Mouse (Mus musculus): ENCODE measurements around the gene Sept9. TPM values are rescaled to one million over a fixed set of nuclear protein-coding genes. Genes with fewer than 3 reads are reported as not detected.

The Sept9 gene
- polyA plus RNA-seq, 1 experiment from 2014 or later: 186 TPM

DNA sequence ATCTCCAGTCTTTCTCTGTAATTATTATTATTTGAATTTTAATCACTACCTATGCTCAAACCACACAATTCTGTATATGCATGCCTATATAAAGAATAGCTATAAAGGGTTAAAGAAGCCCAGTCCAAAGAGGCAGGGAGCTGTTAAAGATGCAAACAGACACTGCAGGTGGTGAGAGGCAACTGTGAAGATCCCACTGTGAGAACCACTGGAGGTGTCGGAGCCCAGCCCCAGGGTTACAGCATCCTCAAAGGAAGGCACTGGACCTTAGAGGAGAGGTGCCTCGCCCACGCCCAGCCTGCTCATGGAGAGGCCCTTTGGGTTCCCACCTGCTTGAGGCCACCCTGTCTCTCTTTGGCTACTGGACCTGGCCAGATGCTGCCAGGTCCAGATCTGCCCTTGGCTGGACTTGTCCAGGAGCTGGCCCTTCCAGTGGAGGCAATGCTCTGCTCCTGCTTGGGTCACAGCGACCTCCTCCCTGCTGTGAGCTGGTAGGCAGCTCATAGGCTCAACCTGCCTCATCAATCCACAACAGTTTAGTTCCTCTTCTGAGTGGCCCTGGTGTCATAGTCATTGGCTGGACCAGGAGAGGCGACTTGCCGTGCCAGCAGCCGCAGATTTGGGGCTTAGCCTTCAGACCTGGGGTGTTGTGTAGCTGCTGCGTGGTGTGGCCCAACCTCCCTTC is 45.7 kb downstream of the Sept9 start:
- no peak overlapping the region for H3K4me3 ChIP-seq
- H3K9me3 ChIP-seq: no peaks in the 10 kb centered on the region
- 47% methylated on average over 8 of the region's 8 CpGs for WGBS
- no peak overlapping the region for H3K27ac ChIP-seq
- peaks cover 43% of the 10 kb centered on the region for H3K4me1 ChIP-seq (replicated peaks)
- no peaks in the 10 kb centered on the region for H3K27me3 ChIP-seq (ENCODE audit: insufficient read depth, poor library complexity, severe bottlenecking)
- DNase-seq (ENCODE audit: low spot score): no peak
- no peaks in the 10 kb centered on the region for H3K36me3 ChIP-seq

DNA sequence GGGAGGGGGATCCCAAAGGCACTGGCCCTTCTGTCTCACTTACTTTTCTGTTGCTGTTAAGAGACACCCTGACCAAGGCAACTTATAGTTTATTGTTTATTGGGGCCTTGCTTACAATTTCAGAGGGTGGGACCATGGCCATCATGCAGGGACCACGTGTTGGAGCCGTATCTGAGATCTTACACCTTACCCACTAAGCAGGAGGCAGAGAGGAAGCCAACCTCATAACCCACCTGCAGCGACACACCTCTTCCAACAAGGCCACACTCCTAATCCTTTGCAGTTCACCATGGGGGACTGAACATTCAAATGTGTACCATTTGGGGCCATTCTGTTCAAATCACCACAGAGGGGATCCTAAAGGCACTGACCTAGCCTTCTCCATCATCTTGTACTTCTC is 46.4 kb downstream of the Sept9 start:
- Histone ChIP-seq H3K36me3 (no peaks in the 10 kb centered on the region), H3K4me3 (no peak overlapping the region), H3K9me3 (no peaks in the 10 kb centered on the region), H3K27me3 (ENCODE audit: insufficient read depth, poor library complexity, severe bottlenecking) (no peaks in the 10 kb centered on the region), H3K4me1 (replicated peaks) (peaks cover 50% of the 10 kb centered on the region), H3K27ac (no peak overlapping the region)
- 81% methylated on average over 3 of the region's 3 CpGs for WGBS
- DNase-seq (ENCODE audit: low spot score): no peak

DNA sequence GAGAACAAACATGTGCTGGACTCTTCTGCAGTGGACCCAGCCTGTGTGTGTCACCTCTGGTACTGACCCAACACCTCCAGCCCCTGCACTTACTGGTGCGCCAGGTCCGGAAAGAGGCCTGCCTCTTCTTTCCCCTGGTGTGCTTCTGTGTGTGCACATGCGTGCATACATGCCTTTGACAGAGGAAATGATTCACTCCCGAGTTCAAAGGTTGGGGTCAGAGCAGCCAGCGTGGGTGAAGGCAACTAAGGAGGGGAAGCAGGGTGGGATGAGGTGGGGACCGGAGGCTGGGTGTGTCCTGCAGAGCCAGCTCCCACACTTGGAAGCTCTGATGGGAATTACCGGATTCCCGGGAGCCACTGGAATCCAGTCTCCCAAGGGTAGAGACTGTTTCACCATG is 46.8 kb downstream of the Sept9 start:
- no peak for DNase-seq (ENCODE audit: low spot score)
- 71% methylated on average over 8 of the region's 8 CpGs for WGBS
- Histone ChIP-seq H3K4me1 (replicated peaks) (peaks cover 54% of the 10 kb centered on the region), H3K27me3 (ENCODE audit: insufficient read depth, poor library complexity, severe bottlenecking) (no peaks in the 10 kb centered on the region), H3K9me3 (no peaks in the 10 kb centered on the region), H3K27ac (no peak overlapping the region), H3K4me3 (no peak overlapping the region), H3K36me3 (no peaks in the 10 kb centered on the region)

DNA sequence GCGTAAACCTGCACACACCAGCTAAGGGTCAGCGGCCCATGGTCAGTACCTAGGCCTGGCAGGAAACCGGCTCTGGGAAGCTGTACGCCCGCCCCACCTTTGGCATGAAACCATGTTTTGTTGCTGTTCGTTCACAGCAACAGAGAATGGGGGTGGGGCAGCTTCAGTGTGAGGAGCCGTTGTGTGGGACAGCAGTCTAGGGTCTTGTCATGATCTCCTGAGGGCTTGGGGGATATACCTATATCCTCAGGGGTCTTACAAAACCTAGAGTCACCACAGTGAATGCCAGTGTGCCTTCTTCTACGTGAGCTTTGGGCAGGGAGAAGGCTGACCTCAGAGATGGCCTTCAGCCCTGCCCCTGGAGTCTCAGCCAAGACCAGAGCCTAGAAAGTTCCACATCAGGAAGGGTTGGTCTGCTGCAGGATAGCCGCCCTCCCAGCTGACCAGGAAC is 47.5 kb downstream of the Sept9 start:
- Histone ChIP-seq H3K36me3 (no peaks in the 10 kb centered on the region), H3K27me3 (ENCODE audit: insufficient read depth, poor library complexity, severe bottlenecking) (no peaks in the 10 kb centered on the region), H3K4me1 (replicated peaks) (peaks cover 62% of the 10 kb centered on the region), H3K27ac (peak overlapping the region; percentile 6; the same call in 1 of the 2 replicates), H3K4me3 (no peak overlapping the region), H3K9me3 (no peaks in the 10 kb centered on the region)
- WGBS: 89% methylated on average over 9 of the region's 9 CpGs
- DNase-seq (ENCODE audit: low spot score): no peak

DNA sequence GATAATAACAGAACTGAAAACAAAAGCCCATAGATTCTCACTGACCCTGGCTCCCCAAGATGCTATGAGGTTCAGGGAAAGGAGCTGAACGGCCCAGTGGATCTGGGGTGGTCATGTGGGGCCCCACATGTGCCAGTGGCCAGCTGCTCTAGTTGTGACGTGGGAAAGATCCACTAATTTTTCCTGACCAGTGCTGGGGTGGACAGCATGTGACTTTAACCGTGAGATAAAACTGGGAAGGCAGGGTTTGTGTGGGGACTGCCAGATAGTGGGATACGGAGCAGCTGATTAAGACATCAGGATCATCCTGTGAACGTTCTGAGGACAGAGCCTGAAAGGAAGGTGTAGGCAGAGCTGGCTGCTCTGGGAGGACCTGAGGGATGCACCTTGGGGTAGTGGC is 48.1 kb downstream of the Sept9 start:
- Histone ChIP-seq H3K9me3 (no peaks in the 10 kb centered on the region), H3K4me1 (replicated peaks) (peaks cover 62% of the 10 kb centered on the region), H3K27me3 (ENCODE audit: insufficient read depth, poor library complexity, severe bottlenecking) (no peaks in the 10 kb centered on the region), H3K27ac (no peak overlapping the region), H3K4me3 (no peak overlapping the region), H3K36me3 (no peaks in the 10 kb centered on the region)
- 79% methylated on average over 5 of the region's 5 CpGs for WGBS
- DNase-seq (ENCODE audit: low spot score): no peak

DNA sequence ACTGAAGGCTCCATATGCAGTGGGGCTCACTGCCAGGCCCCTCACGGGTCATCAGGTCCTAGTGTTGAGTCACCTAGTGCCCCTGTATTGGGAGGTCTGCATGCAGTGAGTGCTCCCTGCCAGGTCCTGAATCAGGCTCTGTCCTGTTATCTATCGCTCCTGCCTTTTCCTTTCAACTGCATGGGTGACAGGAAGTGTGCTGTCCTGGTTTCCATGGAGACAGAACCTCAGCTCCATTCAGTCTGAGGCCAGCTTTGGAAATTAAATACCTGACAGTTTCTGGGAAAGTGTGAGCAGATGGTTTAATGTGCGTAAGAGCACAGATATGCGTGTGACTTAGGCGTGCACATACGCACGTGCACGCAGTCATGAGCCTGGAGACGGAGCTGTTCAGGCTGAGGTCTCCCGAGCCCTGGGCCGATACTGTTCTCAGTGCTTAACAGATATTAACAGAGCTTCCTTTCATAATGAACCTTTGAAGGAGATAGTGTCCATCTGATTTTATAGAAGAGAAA is 49.3 kb downstream of the Sept9 start:
- 65% methylated on average over 11 of the region's 11 CpGs for WGBS
- peaks cover 73% of the 10 kb centered on the region for H3K4me1 ChIP-seq (replicated peaks)
- peak overlapping the region; percentile 46 for H3K27ac ChIP-seq

DNA sequence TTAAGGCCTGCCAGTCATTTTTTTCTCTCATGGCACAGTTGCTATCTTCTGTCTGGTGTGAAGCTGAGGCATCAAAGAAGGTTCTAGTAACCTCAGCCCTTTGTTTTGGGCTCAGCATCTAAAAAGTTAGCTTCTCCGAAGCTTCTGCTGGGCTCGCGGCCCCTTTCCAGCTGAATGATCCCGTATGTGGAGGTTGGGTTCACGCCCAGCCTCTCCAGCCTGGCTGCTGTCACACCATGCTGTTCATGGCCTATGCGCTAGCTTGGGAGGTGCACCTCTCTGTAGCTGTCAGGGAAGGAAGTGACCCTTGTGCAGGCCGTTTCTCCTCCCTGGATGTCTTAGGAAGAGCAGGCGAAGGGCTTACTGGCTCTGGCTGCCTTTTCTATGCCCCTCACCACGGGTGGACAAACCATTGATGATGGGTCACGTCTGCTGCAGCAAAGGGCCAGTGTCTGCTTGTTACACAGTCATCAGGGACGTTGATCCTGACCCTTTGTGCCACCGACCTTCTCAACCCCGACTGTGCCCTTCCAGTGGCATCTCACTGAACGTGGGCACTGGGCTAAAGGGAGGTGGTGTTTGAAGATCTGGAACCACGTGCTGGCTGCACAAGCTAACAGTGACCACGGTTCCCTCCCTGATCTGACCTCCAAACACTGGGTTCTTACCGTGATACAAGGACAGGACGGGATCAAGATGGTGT is 50.0 kb downstream of the Sept9 start:
- Histone ChIP-seq H3K4me1 (replicated peaks) (peaks cover 80% of the 10 kb centered on the region), H3K27me3 (ENCODE audit: insufficient read depth, poor library complexity, severe bottlenecking) (no peaks in the 10 kb centered on the region), H3K27ac (peak overlapping the region; percentile 46), H3K4me3 (no peak overlapping the region), H3K36me3 (no peaks in the 10 kb centered on the region), H3K9me3 (no peaks in the 10 kb centered on the region)
- no peak for DNase-seq (ENCODE audit: low spot score)
- 69% methylated on average over 18 of the region's 18 CpGs for WGBS

More for the DNA sequence above, 49.3 kb downstream of the Sept9 start:
- no peak for DNase-seq (ENCODE audit: low spot score)
- Histone ChIP-seq H3K4me3 (no peak overlapping the region), H3K36me3 (no peaks in the 10 kb centered on the region), H3K9me3 (no peaks in the 10 kb centered on the region), H3K27me3 (ENCODE audit: insufficient read depth, poor library complexity, severe bottlenecking) (no peaks in the 10 kb centered on the region)

DNA sequence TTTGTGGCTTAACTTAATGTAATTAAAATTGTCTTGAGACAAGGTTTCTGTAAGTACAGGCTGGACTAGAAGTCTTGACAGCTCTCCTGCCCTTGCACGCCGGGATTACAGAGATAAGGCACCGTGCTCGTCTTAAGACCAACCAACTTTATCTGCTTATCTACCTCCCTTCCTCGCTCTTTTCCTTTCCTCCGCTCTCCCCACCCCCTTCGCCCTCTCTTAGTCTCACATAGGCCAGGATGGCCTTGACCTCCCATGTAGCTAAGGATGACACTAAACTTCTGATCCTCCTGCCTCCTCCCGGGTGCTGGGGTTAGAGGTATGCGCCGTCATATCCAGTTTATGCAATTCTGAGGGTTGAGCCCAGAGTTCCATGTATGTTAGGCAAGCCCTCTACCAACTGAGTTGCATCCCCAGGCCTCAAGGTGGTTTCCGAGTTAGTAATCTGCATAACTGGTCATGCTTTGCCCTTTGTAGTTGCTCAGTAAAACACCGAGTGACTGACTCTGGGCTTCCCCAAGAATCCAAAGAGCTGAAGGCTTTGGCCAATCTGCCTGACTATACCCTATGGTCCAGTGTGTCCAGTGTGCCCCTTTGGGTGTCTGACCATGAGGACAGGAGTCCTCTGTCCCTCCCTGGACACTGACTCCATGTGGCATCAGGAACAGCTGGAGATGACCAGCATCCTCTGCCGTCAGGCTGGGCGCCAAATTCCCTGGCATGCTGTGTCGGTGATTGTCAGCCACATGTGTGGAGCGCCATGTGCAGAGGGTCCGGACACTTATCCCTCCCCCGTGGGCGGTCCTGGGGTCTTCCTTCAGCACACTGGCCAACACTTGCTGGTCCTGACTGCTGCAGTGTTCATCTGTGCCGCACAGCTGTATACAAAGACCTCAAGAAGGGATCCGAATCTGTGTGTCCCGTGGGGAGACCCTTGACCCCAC is 50.8 kb downstream of the Sept9 start:
- H3K4me3 ChIP-seq: no peak overlapping the region
- H3K36me3 ChIP-seq: no peaks in the 10 kb centered on the region
- H3K4me1 ChIP-seq (replicated peaks): peaks cover 84% of the 10 kb centered on the region
- H3K9me3 ChIP-seq: no peaks in the 10 kb centered on the region
- no peaks in the 10 kb centered on the region for H3K27me3 ChIP-seq (ENCODE audit: insufficient read depth, poor library complexity, severe bottlenecking)
- H3K27ac ChIP-seq: peak overlapping the region; percentile 62; the same call in 1 of the 2 replicates
- DNase-seq (ENCODE audit: low spot score): no peak
- WGBS: 87% methylated on average over 22 of the region's 22 CpGs

DNA sequence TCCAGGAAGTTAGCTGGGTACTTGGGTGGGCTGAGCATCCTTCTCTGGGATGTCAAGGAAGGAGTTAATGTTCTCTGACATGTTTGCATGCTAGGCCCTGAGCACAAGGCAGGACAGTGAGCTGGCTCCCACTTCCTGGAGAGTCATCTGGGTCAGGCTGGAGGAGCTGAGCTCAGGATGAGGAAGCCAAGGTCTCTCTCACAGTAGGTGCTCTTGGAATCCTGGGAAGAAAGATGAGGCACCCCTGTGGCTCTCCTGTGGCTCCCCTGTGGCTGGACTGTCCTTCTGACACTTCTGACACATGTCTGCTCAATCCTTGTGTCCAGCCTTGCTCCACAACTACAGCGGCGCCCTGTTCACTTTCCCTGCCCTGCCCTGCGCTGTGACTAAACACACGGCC is 52.3 kb downstream of the Sept9 start:
- no peaks in the 10 kb centered on the region for H3K36me3 ChIP-seq
- no peak for DNase-seq (ENCODE audit: low spot score)
- no peaks in the 10 kb centered on the region for H3K9me3 ChIP-seq
- no peak overlapping the region for H3K4me3 ChIP-seq
- peak overlapping the region; percentile 62 for H3K27ac ChIP-seq
- no peaks in the 10 kb centered on the region for H3K27me3 ChIP-seq (ENCODE audit: insufficient read depth, poor library complexity, severe bottlenecking)
- WGBS: 86% methylated on average over 4 of the region's 4 CpGs
- H3K4me1 ChIP-seq (replicated peaks): peaks cover 84% of the 10 kb centered on the region

DNA sequence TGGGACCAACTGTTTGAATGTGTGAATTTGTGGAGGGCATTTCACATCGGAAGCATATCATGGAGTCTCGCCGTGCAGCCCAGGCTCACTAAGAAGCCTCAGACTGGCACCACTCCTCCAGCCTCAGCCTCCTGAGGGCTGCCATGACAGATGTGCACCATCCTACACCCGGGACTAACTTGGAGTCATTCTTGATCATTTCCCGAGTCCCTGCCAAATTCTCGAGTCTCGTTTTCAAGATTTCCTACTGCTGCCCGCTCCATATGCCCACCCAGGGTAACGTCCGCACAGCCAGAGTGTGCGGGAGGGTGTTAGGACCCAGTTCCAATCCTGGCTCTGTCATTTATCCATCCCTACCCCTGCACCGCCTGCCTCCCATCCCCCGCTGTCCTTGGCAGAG is 53.4 kb downstream of the Sept9 start:
- Histone ChIP-seq H3K4me3 (no peak overlapping the region), H3K4me1 (replicated peaks) (peaks cover 76% of the 10 kb centered on the region), H3K27me3 (ENCODE audit: insufficient read depth, poor library complexity, severe bottlenecking) (no peaks in the 10 kb centered on the region), H3K27ac (no peak overlapping the region), H3K36me3 (no peaks in the 10 kb centered on the region), H3K9me3 (no peaks in the 10 kb centered on the region)
- no peak for DNase-seq (ENCODE audit: low spot score)
- 87% methylated on average over 13 of the region's 13 CpGs for WGBS

DNA sequence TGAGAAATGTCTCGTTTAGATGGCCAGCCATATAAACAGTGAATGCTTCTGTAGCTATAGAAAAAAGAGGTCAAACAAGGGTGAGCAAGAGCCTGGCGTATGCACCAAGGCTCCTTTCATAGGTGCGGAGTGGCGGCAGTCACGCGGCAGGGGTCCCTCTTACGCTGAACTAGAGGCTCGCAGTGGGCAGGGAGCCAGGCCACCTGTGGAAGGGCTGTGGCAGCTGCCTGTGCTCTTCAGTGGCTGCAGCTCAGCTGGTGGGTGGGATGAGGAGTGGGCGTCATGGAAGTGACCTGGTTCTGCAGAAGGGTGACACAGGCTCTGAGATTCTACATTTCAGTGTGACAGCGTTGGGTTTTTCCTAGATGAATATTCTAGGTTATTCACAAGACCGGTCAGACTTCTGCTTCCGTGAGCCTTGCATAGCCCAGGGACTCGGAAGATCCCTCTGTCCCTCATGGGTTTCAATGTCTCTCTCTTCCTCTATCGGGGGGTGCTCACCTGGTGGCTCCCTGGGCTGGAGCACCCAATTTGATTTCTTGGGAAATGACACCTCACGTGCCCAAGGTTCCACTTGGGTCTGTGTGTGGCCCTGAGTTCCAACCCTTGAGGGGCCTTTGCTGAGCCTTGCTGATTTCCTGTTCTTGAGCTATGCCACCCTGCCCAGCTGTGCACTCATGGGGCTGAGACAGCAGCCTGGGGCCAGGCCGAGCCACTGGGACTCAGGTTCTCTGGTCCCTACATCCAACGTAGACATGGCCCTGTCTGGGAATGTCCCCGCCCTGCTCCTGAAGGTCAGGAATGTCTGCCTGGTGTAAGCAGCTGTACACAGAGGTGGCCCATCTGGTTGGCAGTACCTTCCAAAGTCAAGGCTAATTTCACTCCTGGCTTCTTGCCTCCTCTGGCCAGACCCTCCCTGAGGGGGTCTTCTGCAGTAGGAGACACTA is 55.0 kb downstream of the Sept9 start:
- Histone ChIP-seq H3K4me1 (replicated peaks) (peaks cover 64% of the 10 kb centered on the region), H3K27me3 (ENCODE audit: insufficient read depth, poor library complexity, severe bottlenecking) (no peaks in the 10 kb centered on the region), H3K4me3 (no peak overlapping the region), H3K27ac (peak overlapping the region; percentile 6), H3K9me3 (no peaks in the 10 kb centered on the region), H3K36me3 (no peaks in the 10 kb centered on the region)
- WGBS: 72% methylated on average over 18 of the region's 18 CpGs
- DNase-seq (ENCODE audit: low spot score): no peak

DNA sequence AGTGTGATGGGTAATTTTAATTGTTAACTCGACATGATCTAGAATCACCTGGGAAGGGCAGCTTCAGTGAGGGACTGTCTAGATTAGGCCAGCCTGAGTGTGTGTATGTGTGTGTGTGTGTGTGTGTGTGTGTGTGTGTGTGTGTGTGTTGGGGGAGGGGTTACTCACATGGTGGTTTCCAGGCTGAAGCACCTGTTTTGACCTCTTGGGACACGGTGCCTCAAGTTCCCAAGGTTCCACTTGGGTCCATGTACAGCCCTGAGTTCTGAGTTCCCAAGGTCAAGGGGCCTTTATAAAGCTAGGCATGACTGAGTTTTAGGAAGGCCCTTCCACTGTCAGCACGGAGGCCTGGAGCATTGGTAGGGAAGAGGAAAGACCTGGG is 55.6 kb downstream of the Sept9 start:
- Histone ChIP-seq H3K27ac (no peak overlapping the region), H3K4me1 (replicated peaks) (peaks cover 58% of the 10 kb centered on the region), H3K27me3 (ENCODE audit: insufficient read depth, poor library complexity, severe bottlenecking) (no peaks in the 10 kb centered on the region), H3K36me3 (no peaks in the 10 kb centered on the region), H3K9me3 (no peaks in the 10 kb centered on the region), H3K4me3 (no peak overlapping the region)
- DNase-seq (ENCODE audit: low spot score): no peak
- WGBS: 90% methylated on average over 3 of the region's 3 CpGs

Data from hindbrain, embryonic 10.5 days (tissue).